Mouse (Mus musculus) spleen, postnatal 10 days (tissue): ENCODE data around the gene Fxyd7.

ENCODE experiments used
- DNase-seq, 2 experiments: peaks; one replicate each; pipeline ENCODE4 v3.0.0; 2021 to 2022; ENCODE audit warnings: low spot score in 2 of 2

The Fxyd7 gene

DNA sequence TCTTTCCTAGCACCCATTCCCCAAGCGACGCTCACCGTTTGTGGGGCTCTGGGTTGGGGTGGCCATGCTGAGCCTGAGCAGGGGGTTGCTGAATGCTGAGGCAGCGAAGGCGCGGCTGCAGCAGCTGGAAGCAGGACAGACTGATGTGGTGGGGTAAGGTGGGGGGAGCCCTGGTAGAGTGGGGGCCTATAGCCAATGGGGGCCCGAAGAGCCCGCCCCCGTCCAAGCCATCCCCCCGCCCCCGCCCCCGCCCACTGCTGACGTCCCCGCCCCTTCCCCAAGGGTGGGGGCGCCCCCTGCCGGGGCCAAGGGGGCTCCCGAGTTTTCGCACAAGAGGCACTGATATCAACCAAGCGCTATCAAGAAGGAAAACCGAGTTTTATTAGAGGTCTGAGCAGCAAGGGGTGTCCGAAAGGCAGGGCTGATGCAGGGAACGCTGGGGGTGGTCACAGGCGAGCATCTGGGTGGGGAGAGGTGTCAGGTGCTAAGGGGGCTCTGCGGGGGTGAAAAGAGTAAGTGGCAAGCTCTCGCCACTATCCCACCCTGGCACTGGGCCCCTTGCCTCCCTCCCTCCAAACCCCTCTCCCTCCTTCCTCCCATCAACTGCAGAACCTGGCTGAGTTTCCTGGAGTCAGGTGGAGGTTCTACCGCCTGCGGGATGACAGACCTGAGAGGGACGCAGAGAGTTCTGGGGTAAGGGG, at the start of gene Fxyd7:
Gene Fxyd7 (minus strand): TSS at position 147 of the 701 bp plus-strand sequence.
- no peak for DNase-seq

DNA sequence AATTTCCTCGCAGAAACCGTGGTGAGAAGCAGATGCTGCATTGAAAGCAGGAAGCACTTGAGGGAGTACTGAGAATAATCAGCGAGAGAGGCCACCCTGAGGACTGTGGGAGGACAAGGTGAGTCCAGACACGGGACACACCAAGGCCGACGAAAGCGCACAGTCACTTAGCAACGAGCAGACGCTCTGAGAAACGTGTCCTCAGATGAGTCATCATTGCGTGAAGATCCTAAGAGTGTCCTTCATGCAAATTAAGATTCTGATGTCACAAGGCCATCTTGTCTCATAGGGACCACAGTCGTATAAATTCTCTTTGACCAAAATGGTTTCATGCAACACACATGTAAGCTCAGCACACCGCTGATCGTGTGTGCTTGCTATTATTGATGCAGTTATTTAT, 49.5 kb upstream of the Fxyd7 start:
- DNase-seq = no peak

- no peak for DNase-seq
Observed at GRCm38 (mm10) chr7:31099612-31099982, 48.3 kb upstream of the Fxyd7 start.

DNA sequence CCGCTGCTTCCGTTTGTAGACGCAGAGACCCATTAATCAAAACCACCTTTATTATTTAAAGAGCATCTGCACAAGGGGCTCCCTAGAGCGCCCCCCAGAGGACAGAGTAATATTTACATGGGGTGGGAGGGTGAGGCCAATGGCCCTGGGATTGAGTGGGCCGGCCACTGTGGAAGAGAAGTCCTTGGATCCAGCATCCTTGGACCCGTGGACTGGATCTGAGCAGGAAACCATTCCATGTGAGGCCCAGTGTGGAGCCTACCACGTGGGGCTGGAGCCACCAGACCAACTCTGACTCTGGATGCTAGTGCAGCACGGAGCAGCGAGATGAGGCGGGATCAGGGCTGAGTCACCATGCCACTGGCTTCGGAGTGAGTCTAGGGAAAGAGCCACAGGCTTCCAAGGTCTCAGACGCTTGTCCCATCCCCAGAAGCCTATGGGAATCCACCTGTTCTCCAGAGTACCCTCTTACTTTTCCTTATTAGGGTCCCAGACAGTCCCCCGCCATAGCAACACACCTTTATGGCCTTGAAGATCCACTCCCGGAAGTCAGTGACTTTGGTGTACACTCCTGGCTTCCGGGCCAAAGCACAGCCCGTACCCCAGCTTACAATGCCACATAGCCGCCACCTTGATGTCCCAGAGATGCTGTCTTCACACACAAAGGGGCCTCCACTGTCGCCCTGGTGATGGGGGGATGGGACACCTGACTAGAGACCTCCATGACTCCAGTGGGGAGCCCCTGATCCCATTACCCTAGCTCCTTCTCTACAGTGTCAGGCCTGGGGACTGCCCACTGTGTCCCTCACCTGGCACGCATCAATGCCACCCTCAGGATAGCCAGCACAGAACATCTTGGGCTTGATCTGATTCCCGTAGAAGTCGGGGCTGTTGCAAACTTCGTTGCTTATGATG, 47.7 kb upstream of the Fxyd7 start:
- peak in 1 of 2 experiments; percentile 53 for DNase-seq

DNA sequence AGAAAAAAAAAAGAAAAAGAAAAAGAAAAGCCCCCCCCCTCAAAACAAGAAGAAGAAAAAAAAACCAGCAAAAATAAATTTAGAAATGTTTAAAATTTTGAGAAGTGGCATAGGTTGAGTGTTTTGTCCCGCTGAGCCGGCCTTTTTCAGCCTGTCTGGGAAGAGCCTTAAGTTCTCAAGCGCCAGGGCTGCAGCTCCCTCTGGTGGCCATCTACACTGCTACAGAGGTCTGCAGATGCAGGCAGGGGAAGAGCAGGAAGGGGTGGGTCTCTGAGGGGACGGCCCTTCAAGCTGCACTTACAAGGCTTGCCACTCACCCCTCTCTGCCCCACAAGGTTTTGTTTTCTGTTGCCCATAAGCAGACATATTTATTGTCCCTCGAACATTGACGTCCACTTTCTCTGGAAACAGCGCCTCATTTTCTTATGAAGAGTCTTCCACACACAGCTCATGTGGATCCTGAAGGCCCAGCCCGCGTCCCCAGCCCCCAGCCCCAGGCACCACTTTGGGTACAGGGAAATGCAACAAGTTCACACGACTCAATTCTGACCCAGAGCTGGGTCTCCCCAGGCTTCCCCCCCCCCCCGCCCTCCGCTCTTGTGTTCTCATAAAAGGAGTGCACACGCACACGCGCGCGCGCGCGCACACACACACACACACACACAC, 46.4 kb upstream of the Fxyd7 start:
- peak; percentile 68 to 90 for DNase-seq

- no peak for DNase-seq
Observed at GRCm38 (mm10) chr7:31096892-31097564, 45.8 kb upstream of the Fxyd7 start.

DNA sequence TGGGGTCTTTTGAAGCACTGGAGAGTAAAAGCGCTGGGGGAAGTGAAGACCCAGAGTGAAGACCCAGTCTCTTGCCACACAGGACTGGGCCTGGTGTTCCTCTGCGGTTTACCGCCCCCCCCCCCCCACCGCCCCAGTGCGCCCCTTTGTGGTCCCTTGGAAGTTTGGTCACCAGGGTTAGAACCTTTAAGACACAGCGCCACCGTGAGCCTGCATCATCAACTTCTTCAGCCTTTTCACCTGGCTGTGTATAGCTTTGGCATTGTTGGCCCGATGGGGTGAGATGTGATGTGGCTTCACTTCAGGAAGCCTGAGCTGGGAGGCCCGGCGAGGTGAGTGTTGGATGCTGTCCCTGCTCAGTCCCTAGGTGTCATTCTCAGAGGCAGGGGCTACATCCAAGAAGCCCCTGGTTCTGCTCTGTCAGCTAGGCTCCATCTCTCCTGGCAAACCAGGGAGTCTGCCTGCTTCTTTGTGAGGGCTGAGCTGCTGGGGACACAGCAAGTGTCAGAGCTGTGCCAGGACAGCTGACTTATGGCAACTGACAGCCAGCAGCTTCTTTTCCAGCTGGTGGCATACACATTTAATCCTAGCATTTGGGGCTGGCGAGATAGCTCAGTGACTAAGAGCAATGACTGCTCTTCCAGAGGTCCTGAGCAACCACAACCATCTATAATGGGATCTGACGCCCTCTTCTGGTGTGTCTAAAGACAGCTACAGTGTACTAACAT, 43.7 kb upstream of the Fxyd7 start:
- peak in 1 of 2 experiments; percentile 56 for DNase-seq

GRCm38 (mm10) chr7:31089721-31090120, 38.5 kb upstream of the Fxyd7 start:
- DNase-seq = no peak

DNA sequence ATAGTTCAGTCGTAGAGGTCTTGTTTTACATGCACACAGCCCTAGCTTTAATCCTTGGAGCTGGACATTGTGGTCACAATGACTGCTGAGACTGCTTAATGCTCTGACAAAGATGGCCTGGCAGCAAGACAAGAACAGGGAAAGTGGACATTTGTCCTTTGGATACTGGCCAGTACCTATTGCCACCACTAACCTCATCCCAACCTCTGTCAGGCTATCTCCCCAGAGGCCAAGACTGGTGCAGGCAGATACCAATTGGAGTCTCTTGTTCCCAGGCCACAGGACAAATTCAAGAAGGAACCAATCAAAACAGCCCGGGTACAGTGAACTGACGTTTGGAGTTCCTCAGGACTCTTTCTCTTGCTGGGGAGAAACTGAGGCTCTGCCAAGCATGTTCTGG, 36.9 kb upstream of the Fxyd7 start:
- no peak for DNase-seq

DNA sequence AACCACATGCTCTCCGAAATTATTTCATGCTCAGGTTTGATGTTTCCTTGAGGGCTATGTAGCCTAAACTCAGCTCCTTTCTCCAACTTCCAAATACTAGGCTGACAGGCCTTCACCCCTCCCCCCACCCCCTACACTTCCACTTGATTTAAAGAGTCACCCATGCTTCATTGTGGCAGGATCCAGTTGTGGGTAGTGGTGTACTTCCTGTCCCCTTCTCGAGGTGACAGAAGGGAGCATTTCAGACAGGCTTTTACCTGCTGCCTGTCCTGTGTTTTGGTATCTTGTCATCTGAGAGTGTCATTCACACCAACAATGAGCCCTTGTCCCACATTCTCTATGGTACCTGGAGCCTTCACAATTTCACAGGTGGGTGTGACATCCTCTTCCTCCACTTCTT, 36.0 kb upstream of the Fxyd7 start:
- no peak for DNase-seq

DNA sequence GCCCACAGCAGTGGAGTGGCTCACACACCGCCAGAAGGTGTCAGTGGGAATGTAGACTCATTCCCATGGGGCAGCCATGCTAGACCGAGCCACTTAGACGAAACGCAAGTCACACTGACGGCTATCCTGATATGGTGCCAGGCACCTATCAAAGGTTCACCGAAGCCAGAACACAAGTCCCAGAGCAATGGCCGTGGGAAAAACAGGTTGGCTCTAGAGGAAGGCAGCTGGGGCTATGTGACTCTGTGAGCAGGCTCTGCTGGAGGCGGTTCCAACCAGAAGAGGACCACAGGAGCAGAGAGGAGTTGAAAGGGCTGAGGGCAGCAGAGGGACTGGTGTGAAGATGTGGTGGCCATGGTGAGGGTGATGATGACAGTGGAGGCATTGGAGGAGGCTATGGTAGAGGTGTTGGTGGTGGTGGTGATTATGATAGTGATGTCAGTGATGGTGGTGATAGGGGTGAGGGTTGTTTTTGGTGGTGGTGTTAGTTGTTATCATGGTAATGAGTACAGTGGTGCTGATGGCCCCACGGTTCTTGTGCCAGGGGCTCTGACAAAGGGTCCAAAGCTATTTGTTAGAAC, 35.0 kb upstream of the Fxyd7 start:
- no peak for DNase-seq

DNA sequence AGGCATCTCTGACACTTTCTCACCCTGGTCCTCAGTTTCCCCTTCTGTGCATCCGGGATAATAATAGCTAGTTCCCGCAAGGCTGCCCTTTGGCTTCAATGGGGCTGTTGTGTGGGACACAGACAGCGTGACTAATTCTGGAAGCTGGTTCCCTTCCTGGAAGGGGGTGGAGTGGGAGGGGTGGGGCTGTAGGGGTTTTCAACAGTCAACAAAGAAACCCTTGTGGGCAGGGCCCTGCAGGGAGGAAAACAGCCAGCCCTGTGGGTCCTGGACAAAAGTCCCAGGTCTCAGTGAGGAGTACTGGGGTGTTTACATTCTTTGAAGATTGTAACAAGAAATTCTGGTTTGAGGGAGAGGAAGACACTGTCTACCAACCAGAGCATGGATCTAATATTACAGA, 33.9 kb upstream of the Fxyd7 start:
- no peak for DNase-seq

- DNase-seq = no peak
Observed at GRCm38 (mm10) chr7:31084140-31084539, 32.9 kb upstream of the Fxyd7 start.

DNA sequence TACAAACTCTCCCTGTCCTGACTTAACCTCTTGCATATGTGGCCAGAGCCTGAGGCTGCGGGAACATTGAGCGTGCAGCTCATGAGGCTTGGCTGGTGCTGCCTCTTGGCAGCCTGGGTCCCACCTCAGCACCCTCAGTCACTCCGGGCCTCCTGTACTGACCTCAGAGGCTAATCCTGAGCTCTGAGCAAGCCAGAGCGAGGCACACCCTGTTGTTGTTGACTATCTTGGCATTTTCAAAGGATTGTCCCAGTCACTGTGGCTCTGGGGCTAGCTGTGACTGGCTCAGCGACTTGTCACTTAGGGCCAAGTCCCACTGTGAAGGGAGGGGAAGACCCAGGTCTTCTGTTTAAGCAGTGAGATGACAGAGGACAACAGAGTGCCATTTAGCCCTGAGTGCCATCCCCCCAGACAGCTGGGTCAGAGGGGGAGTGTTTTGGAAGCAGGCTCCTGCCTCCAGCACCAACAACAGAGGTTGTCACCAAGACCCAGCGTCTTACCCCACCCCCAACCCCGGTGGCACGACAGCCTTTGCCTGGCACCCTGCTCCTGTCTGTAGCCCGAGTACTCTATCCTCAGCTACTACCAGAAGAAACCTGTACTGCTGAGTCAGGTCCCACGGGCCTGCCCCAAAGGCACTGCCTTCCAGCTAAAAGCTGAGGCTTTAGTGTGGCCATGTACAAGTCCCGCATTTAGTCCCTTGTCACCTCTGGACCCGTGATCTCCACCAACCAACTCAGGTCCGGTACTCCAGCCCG, 31.7 kb upstream of the Fxyd7 start:
- DNase-seq = no peak

DNA sequence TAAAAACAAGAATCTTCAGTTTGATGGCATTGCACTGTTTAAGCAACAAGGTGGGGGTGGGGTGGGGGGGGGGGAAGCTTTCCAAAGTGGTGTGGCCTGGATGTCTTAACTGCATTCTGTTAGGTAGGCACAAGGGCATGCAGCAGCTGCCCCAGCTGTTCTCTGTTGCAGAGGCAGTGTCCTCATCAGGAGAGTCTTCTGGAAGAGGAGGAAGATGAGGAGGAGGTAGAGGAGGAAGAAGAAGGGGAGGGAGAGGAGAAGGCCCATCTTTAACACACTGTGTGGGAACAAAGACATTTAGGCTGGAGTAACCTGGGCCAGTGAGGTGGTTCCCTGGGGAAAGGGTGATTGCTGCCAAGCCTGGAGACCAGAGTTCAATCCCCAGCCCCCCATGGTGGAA, 30.8 kb upstream of the Fxyd7 start:
- no peak for DNase-seq

DNA sequence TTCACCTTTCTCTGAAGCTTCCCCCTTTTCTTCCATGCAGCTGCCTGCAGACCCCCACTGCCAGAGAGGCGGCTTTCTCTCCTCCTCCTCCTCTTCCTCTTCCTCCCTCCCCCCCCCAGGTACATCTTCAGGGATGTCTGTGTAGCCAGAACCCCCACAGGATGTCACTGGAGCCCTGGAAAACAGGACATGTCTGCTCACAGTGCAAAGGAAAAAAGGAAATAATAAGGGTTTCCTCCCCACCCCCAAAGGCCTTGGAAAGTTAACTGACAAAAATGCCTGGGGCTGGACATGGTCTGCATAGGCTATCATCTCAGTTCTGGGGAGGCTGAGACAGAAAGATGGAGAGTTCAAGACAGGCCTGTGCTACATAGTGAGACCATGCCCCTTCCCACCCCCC, 29.8 kb upstream of the Fxyd7 start:
- DNase-seq = no peak

- DNase-seq = no peak
Observed at GRCm38 (mm10) chr7:31080611-31081010, 29.3 kb upstream of the Fxyd7 start.

- no peak for DNase-seq
Observed at GRCm38 (mm10) chr7:31079670-31080069, 28.4 kb upstream of the Fxyd7 start.

GRCm38 (mm10) chr7:31077885-31078445, 26.7 kb upstream of the Fxyd7 start:
- no peak for DNase-seq

DNA sequence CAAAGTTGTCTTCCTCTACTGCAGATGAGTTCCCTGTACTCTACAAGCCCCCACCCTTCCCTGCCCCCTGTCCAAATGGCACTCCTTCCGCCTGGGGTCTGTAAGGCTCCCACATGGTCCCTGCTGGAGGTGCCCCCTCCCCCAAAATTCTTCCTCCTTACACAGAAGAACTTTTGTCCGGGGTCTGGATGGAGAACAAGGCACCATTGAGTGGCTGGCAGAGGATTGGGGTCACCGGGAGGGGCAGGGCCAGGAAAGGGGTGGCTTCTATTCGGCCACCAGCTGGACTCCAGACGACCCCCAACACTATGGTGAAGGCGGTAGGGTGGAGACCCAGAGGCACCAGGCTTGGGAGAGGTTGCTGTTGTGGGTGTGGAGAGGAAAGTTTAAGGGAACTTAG, 26.2 kb upstream of the Fxyd7 start:
- DNase-seq = no peak
